Comparison of ENCODE assay signal across 8 mouse cellular contexts in genomic region chr11:48838879-48839680, GRCm38 (mm10). TPM values are rescaled to one million over a fixed set of nuclear protein-coding genes. Genes with fewer than 3 reads are reported as not detected.
DNase-seq lines count a peak whose midpoint lies in the region; ATAC-seq lines count a peak whose summit lies in the region.

No protein-coding gene starts in this region.

- H3K9me3 ChIP-seq in hindbrain, embryonic 13.5 days, result no peaks in the 10 kb centered on the region
- no peaks in the 10 kb centered on the region for H3K9me3 ChIP-seq in midbrain, embryonic 15.5 days

- ATAC-seq in hindbrain, embryonic 13.5 days (ENCODE audit: low FRiP score), result no peak
- ATAC-seq in midbrain, embryonic 15.5 days (replicated peaks), result no peak

- DNase-seq in kidney, adult 9 months, result peak; percentile 26
- no peak for DNase-seq in kidney, adult 11 months
- DNase-seq in R1 (ENCODE audit: low read depth, low spot score), result peak; percentile 28
- no peak for DNase-seq in right cerebral cortex, adult 18-20 months
- DNase-seq in left cerebral cortex, postnatal 14 days (ENCODE audit: low spot score in 2 of 2), result no peak
- no peak for DNase-seq in ovary, postnatal 14 days (ENCODE audit: low spot score)

- no peak overlapping the region for H3K27ac ChIP-seq in hindbrain, embryonic 13.5 days
- no peak overlapping the region for H3K27ac ChIP-seq in midbrain, embryonic 15.5 days

- H3K27me3 ChIP-seq in hindbrain, embryonic 13.5 days, result peaks cover 33% of the 10 kb centered on the region
- H3K27me3 ChIP-seq in midbrain, embryonic 15.5 days (replicated peaks), result peaks cover 7% of the 10 kb centered on the region; the same call in 1 of the 2 replicates

- no peaks in the 10 kb centered on the region for H3K36me3 ChIP-seq in hindbrain, embryonic 13.5 days
- H3K36me3 ChIP-seq in midbrain, embryonic 15.5 days (replicated peaks), result no peaks in the 10 kb centered on the region

- H3K4me2 ChIP-seq in hindbrain, embryonic 13.5 days, result peak overlapping the region; percentile 85
- peak overlapping the region; percentile 79 for H3K4me2 ChIP-seq in midbrain, embryonic 15.5 days

- H3K4me3 ChIP-seq in hindbrain, embryonic 13.5 days, result peak overlapping the region; percentile 86
- peak overlapping the region; percentile 86; the same call in 1 of the 2 replicates for H3K4me3 ChIP-seq in midbrain, embryonic 15.5 days

- peaks cover 12% of the 10 kb centered on the region; the same call in 1 of the 2 replicates for H3K4me1 ChIP-seq in hindbrain, embryonic 13.5 days (replicated peaks)
- H3K4me1 ChIP-seq in midbrain, embryonic 15.5 days, result peaks cover 15% of the 10 kb centered on the region

- intact Hi-C loops in left cerebral cortex, postnatal 14 days (cut with DNase I), result no loop called here

- WGBS in hindbrain, embryonic 13.5 days, result 74% methylated on average over 10 of the region's 10 CpGs
- 70% methylated on average over 10 of the region's 10 CpGs for WGBS in midbrain, embryonic 15.5 days

- peak overlapping the region; percentile 85; the same call in 1 of the 2 replicates for H3K9ac ChIP-seq in hindbrain, embryonic 13.5 days
- peak overlapping the region; percentile 80; the same call in 1 of the 2 replicates for H3K9ac ChIP-seq in midbrain, embryonic 15.5 days

RNA-seq across cellular contexts. Expression of gene Gm12184, which starts 12.6 kb away (rescaled TPM):
- 2.8 and 4.4 TPM in 2 replicates for polyA plus RNA-seq in hindbrain, embryonic 13.5 days (2015; fragmentation: Nextera tagmentation; extraction: Ambion mirVana)
- polyA plus RNA-seq in midbrain, embryonic 15.5 days (2015; fragmentation: Nextera tagmentation; extraction: Ambion mirVana), result 2.6 and 4.0 TPM in 2 replicates
- 1 to 10 TPM; 1.2 to 1.6 TPM for total RNA-seq in left cerebral cortex, postnatal 14 days (2021)

RNA-seq across cellular contexts. Expression of gene Trim7, which starts 13.1 kb away (rescaled TPM):
- 1.0 and 2.8 TPM in 2 replicates for polyA plus RNA-seq in hindbrain, embryonic 13.5 days (2015; fragmentation: Nextera tagmentation; extraction: Ambion mirVana)
- 2.3 and 2.6 TPM in 2 replicates for polyA plus RNA-seq in midbrain, embryonic 15.5 days (2015; fragmentation: Nextera tagmentation; extraction: Ambion mirVana)
- total RNA-seq in left cerebral cortex, postnatal 14 days (2021), result 1 to 10 TPM; 1.4 to 1.8 TPM

RNA-seq across cellular contexts. Expression of gene Trim41, which starts 21.9 kb away (rescaled TPM):
- polyA plus RNA-seq in hindbrain, embryonic 13.5 days (2015; fragmentation: Nextera tagmentation; extraction: Ambion mirVana), result 7.5 TPM in 2 replicates
- 7.3 and 7.9 TPM in 2 replicates for polyA plus RNA-seq in midbrain, embryonic 15.5 days (2015; fragmentation: Nextera tagmentation; extraction: Ambion mirVana)
- 10 to 100 TPM; 52.0 to 56.4 TPM for total RNA-seq in left cerebral cortex, postnatal 14 days (2021)

RNA-seq across cellular contexts. Expression of gene Irgm1, which starts 32.4 kb away (rescaled TPM):
- 2.7 and 2.8 TPM in 2 replicates for polyA plus RNA-seq in hindbrain, embryonic 13.5 days (2015; fragmentation: Nextera tagmentation; extraction: Ambion mirVana)
- polyA plus RNA-seq in midbrain, embryonic 15.5 days (2015; fragmentation: Nextera tagmentation; extraction: Ambion mirVana), result 2.3 and 4.6 TPM in 2 replicates
- total RNA-seq in left cerebral cortex, postnatal 14 days (2021), result 1 to 10 TPM; 3.7 TPM

RNA-seq across cellular contexts. Expression of gene Rack1, which starts 38.9 kb away (rescaled TPM):
- 444 and 448 TPM in 2 replicates for polyA plus RNA-seq in hindbrain, embryonic 13.5 days (2015; fragmentation: Nextera tagmentation; extraction: Ambion mirVana)
- polyA plus RNA-seq in midbrain, embryonic 15.5 days (2015; fragmentation: Nextera tagmentation; extraction: Ambion mirVana), result 365 and 382 TPM in 2 replicates
- total RNA-seq in left cerebral cortex, postnatal 14 days (2021), result 100 to 1,000 TPM; 252 to 259 TPM

Comparison
In these comparisons a context has a peak if more than half of its experiments do, and no peak if none do; other contexts are left out.
1. DNase-seq: peak in kidney, adult 9 months (single experiment) and R1 (single experiment); none in kidney, adult 11 months (single experiment), right cerebral cortex, adult 18-20 months (single experiment), left cerebral cortex, postnatal 14 days (0 of 2) and ovary, postnatal 14 days (single experiment).